Mouse (Mus musculus) C2C12 (cell line): Measurements from ENCODE around the gene Ccn1.

ENCODE experiments used
- CEBPB ChIP-seq: IDR thresholded peaks from one replicate; pipeline ENCODE4 v1.6.1; 2011; ENCODE audit warnings: low read depth, mild to moderate bottlenecking, control low read depth, moderate library complexity
- CTCF ChIP-seq: IDR thresholded peaks from one replicate; pipeline ENCODE4 v1.5.1; 2011; ENCODE audit not compliant: control insufficient read depth, insufficient read depth, insufficient read length

GRCm38 (mm10) chr3:145646666-145647065 lies 3.1 kb downstream of the Ccn1 start:
- no peak for TF ChIP-seq CTCF
- no peak for TF ChIP-seq CEBPB
